In genomic region chr9:81136366-81136765, GRCm38 (mm10) we compare ENCODE assay signal across 23 mouse cellular contexts.
DNase-seq lines count a peak whose midpoint lies in the region; ATAC-seq and TF ChIP-seq lines count a peak whose summit lies in the region.
"Had no signal": no experiment of that assay in that cellular context is flagged by ENCODE, and none has a peak within 500 bp of the region (broad histone marks: within the 10 kb centered on the region; RNA-seq: fewer than 3 reads in every experiment).

No protein-coding gene starts in this region.

- no peak for TF ChIP-seq CTCF in lung, postnatal 0 days (IDR thresholded peaks at IDR 0.05)
- TF ChIP-seq CTCF in intestine, postnatal 0 days (IDR thresholded peaks at IDR 0.05; ENCODE audit: low read depth), result no peak

- H3K4me2 ChIP-seq in lung, postnatal 0 days (replicated peaks; ENCODE audit: low read depth, low read length), result no peak overlapping the region
- H3K4me2 ChIP-seq in intestine, postnatal 0 days (replicated peaks; ENCODE audit: low read depth), result no peak overlapping the region
- H3K4me2 ChIP-seq: embryonic facial prominence, embryonic 12.5 days; heart, embryonic 12.5 days; hindbrain, embryonic 15.5 days had no signal

- H3K9me3 ChIP-seq in lung, postnatal 0 days (ENCODE audit: low read length), result no peaks in the 10 kb centered on the region
- no peaks in the 10 kb centered on the region for H3K9me3 ChIP-seq in intestine, postnatal 0 days (ENCODE audit: control insufficient read depth)
- H3K9me3 ChIP-seq: embryonic facial prominence, embryonic 12.5 days; heart, embryonic 12.5 days; hindbrain, embryonic 15.5 days had no signal

- WGBS in lung, postnatal 0 days, result 58% methylated on average over 3 of the region's 3 CpGs
- WGBS in intestine, postnatal 0 days, result 76% methylated on average over 3 of the region's 3 CpGs

- TF ChIP-seq EP300 in lung, postnatal 0 days (IDR thresholded peaks at IDR 0.05), result no peak

- intact Hi-C loops in heart, postnatal 25 days (cut with DNase I), result no loop called here

- H3K27ac ChIP-seq in lung, postnatal 0 days (ENCODE audit: low read length), result no peak overlapping the region
- no peak overlapping the region for H3K27ac ChIP-seq in intestine, postnatal 0 days (ENCODE audit: low read depth, low read length)
- H3K27ac ChIP-seq: embryonic facial prominence, embryonic 12.5 days; heart, adult 2 months; hindbrain, embryonic 15.5 days had no signal

- no peaks in the 10 kb centered on the region for H3K4me1 ChIP-seq in lung, postnatal 0 days (ENCODE audit: insufficient read depth, low read depth, low read length)
- no peaks in the 10 kb centered on the region for H3K4me1 ChIP-seq in intestine, postnatal 0 days (replicated peaks; ENCODE audit: control insufficient read depth, insufficient read depth, low read length)
- H3K4me1 ChIP-seq: embryonic facial prominence, embryonic 12.5 days; heart, embryonic 12.5 days; hindbrain, embryonic 15.5 days had no signal

- no peaks in the 10 kb centered on the region for H3K36me3 ChIP-seq in lung, postnatal 0 days (ENCODE audit: insufficient read depth, low read length)
- no peaks in the 10 kb centered on the region for H3K36me3 ChIP-seq in intestine, postnatal 0 days (ENCODE audit: control insufficient read depth, insufficient read depth)
- H3K36me3 ChIP-seq: embryonic facial prominence, embryonic 12.5 days; heart, embryonic 12.5 days; hindbrain, embryonic 15.5 days had no signal

- no peak overlapping the region for H3K9ac ChIP-seq in lung, postnatal 0 days (replicated peaks; ENCODE audit: low read depth)
- no peak overlapping the region for H3K9ac ChIP-seq in intestine, postnatal 0 days (ENCODE audit: low read depth, low read length)
- H3K9ac ChIP-seq: embryonic facial prominence, embryonic 12.5 days; heart, embryonic 12.5 days; hindbrain, embryonic 15.5 days had no signal

- no peak overlapping the region for H3K4me3 ChIP-seq in lung, postnatal 0 days (ENCODE audit: low read depth, low read length)
- no peak overlapping the region for H3K4me3 ChIP-seq in intestine, postnatal 0 days (ENCODE audit: low read depth, low read length)
- H3K4me3 ChIP-seq: embryonic facial prominence, embryonic 12.5 days; heart, adult 2 months; heart, embryonic 12.5 days; hindbrain, embryonic 15.5 days had no signal

- DNase-seq in lung, postnatal 0 days (ENCODE audit: low spot score), result peak; percentile 62
- DNase-seq in lung, postnatal 25 days (ENCODE audit: low spot score), result no peak
- peak; percentile 3 for DNase-seq in adipocyte (ENCODE audit: low spot score)
- DNase-seq in fat pad, adult 2 months (ENCODE audit: extremely low read depth, low read depth, low spot score), result peak; percentile 87
- no peak for DNase-seq in heart, postnatal 25 days (ENCODE audit: low spot score)
- DNase-seq: adrenal gland, adult 2 months; adrenal gland, postnatal 25 days; B cell, adult 2 months; cerebellum, adult 11 months; cerebellum, adult 8-10 months; cerebellum, postnatal 14 days; gastrocnemius, postnatal 36 days; heart, adult 2 months; heart, postnatal 36 days had no signal

- H3K27me3 ChIP-seq in lung, postnatal 0 days (replicated peaks; ENCODE audit: insufficient read depth, low read length), result no peaks in the 10 kb centered on the region
- H3K27me3 ChIP-seq in intestine, postnatal 0 days (replicated peaks; ENCODE audit: control insufficient read depth, insufficient read depth, low read length), result no peaks in the 10 kb centered on the region
- H3K27me3 ChIP-seq: embryonic facial prominence, embryonic 12.5 days; heart, embryonic 12.5 days; hindbrain, embryonic 15.5 days; Patski had no signal

- ATAC-seq in lung, postnatal 0 days, result no peak
- peak; percentile 34 for ATAC-seq in megakaryocyte progenitor cell, adult 5-6 weeks (replicated peaks; ENCODE audit: poor library complexity)
- ATAC-seq in intestine, postnatal 0 days, result no peak
- ATAC-seq: activated CD4-positive, CD25-positive, alpha-beta regulatory T cell, adult 4 months; forebrain, embryonic 14.5 days; intestine, embryonic 16.5 days; Patski had no signal

Comparison
In these comparisons a context has a peak if more than half of its experiments do, and no peak if none do; other contexts are left out.
1. DNase-seq: peak in lung, postnatal 0 days (single experiment), adipocyte (single experiment) and fat pad, adult 2 months (single experiment); none in lung, postnatal 25 days (single experiment) and heart, postnatal 25 days (single experiment).